Mouse (Mus musculus): ENCODE results near the gene Spn. TPM values are rescaled to one million over a fixed set of nuclear protein-coding genes. Genes with fewer than 3 reads are reported as not detected.

The Spn gene
- polyA plus RNA-seq, 1 experiment from 2014 or later: not detected

- no peak overlapping the region for H3K9ac ChIP-seq (ENCODE audit: low read length)
- no peak for ATAC-seq
- no peak overlapping the region for H3K4me2 ChIP-seq (ENCODE audit: low read length)
- DNase-seq (ENCODE audit: low spot score): no peak
- H3K27me3 ChIP-seq (replicated peaks; ENCODE audit: control insufficient read depth, insufficient read depth, low read length): no peaks in the 10 kb centered on the region
- no peaks in the 10 kb centered on the region for H3K9me3 ChIP-seq (replicated peaks; ENCODE audit: control insufficient read depth, low read length)
- 94% methylated on average over 5 of the region's 5 CpGs for WGBS
- H3K27ac ChIP-seq (ENCODE audit: low read depth, low read length): no peak overlapping the region
- H3K36me3 ChIP-seq (ENCODE audit: control insufficient read depth, insufficient read depth, low read length): no peaks in the 10 kb centered on the region
- H3K4me3 ChIP-seq (ENCODE audit: low read depth, low read length): no peak overlapping the region
- no peaks in the 10 kb centered on the region for H3K4me1 ChIP-seq (ENCODE audit: control insufficient read depth, insufficient read depth, low read length)
These were observed 28.9 kb upstream of the Spn start for GRCm38 (mm10) chr7:127166501-127166900.

- Histone ChIP-seq H3K36me3 (ENCODE audit: control insufficient read depth, insufficient read depth, low read length) (no peaks in the 10 kb centered on the region), H3K27ac (ENCODE audit: low read depth, low read length) (no peak overlapping the region), H3K4me2 (ENCODE audit: low read length) (no peak overlapping the region), H3K9me3 (replicated peaks; ENCODE audit: control insufficient read depth, low read length) (no peaks in the 10 kb centered on the region), H3K27me3 (replicated peaks; ENCODE audit: control insufficient read depth, insufficient read depth, low read length) (no peaks in the 10 kb centered on the region), H3K9ac (ENCODE audit: low read length) (no peak overlapping the region), H3K4me1 (ENCODE audit: control insufficient read depth, insufficient read depth, low read length) (no peaks in the 10 kb centered on the region), H3K4me3 (ENCODE audit: low read depth, low read length) (no peak overlapping the region)
- ATAC-seq (no peak), DNase-seq (ENCODE audit: low spot score) (no peak)
- 84% methylated on average over 12 of the region's 12 CpGs for WGBS
These were observed 28.2 kb upstream of the Spn start for GRCm38 (mm10) chr7:127165607-127166493.

GRCm38 (mm10) chr7:127164002-127164401 lies 26.4 kb upstream of the Spn start:
- Histone ChIP-seq H3K9ac (ENCODE audit: low read length) (no peak overlapping the region), H3K4me2 (ENCODE audit: low read length) (no peak overlapping the region), H3K27ac (ENCODE audit: low read depth, low read length) (no peak overlapping the region), H3K9me3 (replicated peaks; ENCODE audit: control insufficient read depth, low read length) (no peaks in the 10 kb centered on the region), H3K4me1 (ENCODE audit: control insufficient read depth, insufficient read depth, low read length) (no peaks in the 10 kb centered on the region), H3K4me3 (ENCODE audit: low read depth, low read length) (no peak overlapping the region), H3K27me3 (replicated peaks; ENCODE audit: control insufficient read depth, insufficient read depth, low read length) (no peaks in the 10 kb centered on the region), H3K36me3 (ENCODE audit: control insufficient read depth, insufficient read depth, low read length) (no peaks in the 10 kb centered on the region)
- 86% methylated on average over 4 of the region's 4 CpGs for WGBS
- ATAC-seq: no peak
- DNase-seq (ENCODE audit: low spot score): no peak

- WGBS: 82% methylated on average over 5 of the region's 5 CpGs
- Histone ChIP-seq H3K27ac (ENCODE audit: low read depth, low read length) (no peak overlapping the region), H3K4me1 (ENCODE audit: control insufficient read depth, insufficient read depth, low read length) (no peaks in the 10 kb centered on the region), H3K4me3 (ENCODE audit: low read depth, low read length) (no peak overlapping the region), H3K9me3 (replicated peaks; ENCODE audit: control insufficient read depth, low read length) (no peaks in the 10 kb centered on the region), H3K4me2 (ENCODE audit: low read length) (no peak overlapping the region), H3K27me3 (replicated peaks; ENCODE audit: control insufficient read depth, insufficient read depth, low read length) (no peaks in the 10 kb centered on the region), H3K9ac (ENCODE audit: low read length) (no peak overlapping the region), H3K36me3 (ENCODE audit: control insufficient read depth, insufficient read depth, low read length) (no peaks in the 10 kb centered on the region)
- no peak for ATAC-seq
- no peak for DNase-seq (ENCODE audit: low spot score)
These were observed 24.9 kb upstream of the Spn start for GRCm38 (mm10) chr7:127162546-127162945.

- H3K9me3 ChIP-seq (replicated peaks; ENCODE audit: control insufficient read depth, low read length): no peaks in the 10 kb centered on the region
- ATAC-seq (no peak), DNase-seq (ENCODE audit: low spot score) (no peak)
- no peaks in the 10 kb centered on the region for H3K27me3 ChIP-seq (replicated peaks; ENCODE audit: control insufficient read depth, insufficient read depth, low read length)
- H3K27ac ChIP-seq (ENCODE audit: low read depth, low read length): no peak overlapping the region
- H3K9ac ChIP-seq (ENCODE audit: low read length): no peak overlapping the region
- WGBS: 90% methylated on average over 4 of the region's 4 CpGs
- H3K4me3 ChIP-seq (ENCODE audit: low read depth, low read length): no peak overlapping the region
- H3K36me3 ChIP-seq (ENCODE audit: control insufficient read depth, insufficient read depth, low read length): no peaks in the 10 kb centered on the region
- H3K4me1 ChIP-seq (ENCODE audit: control insufficient read depth, insufficient read depth, low read length): no peaks in the 10 kb centered on the region
- no peak overlapping the region for H3K4me2 ChIP-seq (ENCODE audit: low read length)
These were observed 19.9 kb upstream of the Spn start for GRCm38 (mm10) chr7:127157548-127157947.

- Histone ChIP-seq H3K4me3 (ENCODE audit: low read depth, low read length) (no peak overlapping the region), H3K27me3 (replicated peaks; ENCODE audit: control insufficient read depth, insufficient read depth, low read length) (no peaks in the 10 kb centered on the region), H3K27ac (ENCODE audit: low read depth, low read length) (no peak overlapping the region), H3K4me2 (ENCODE audit: low read length) (no peak overlapping the region), H3K36me3 (ENCODE audit: control insufficient read depth, insufficient read depth, low read length) (no peaks in the 10 kb centered on the region), H3K4me1 (ENCODE audit: control insufficient read depth, insufficient read depth, low read length) (no peaks in the 10 kb centered on the region), H3K9ac (ENCODE audit: low read length) (no peak overlapping the region), H3K9me3 (replicated peaks; ENCODE audit: control insufficient read depth, low read length) (no peaks in the 10 kb centered on the region)
- peak; percentile 7 for DNase-seq (ENCODE audit: low spot score)
- WGBS: 89% methylated on average over 3 of the region's 3 CpGs
- ATAC-seq: no peak
These were observed 15.9 kb upstream of the Spn start for GRCm38 (mm10) chr7:127153477-127153876.

- no peak overlapping the region for H3K27ac ChIP-seq (ENCODE audit: low read depth, low read length)
- H3K9me3 ChIP-seq (replicated peaks; ENCODE audit: control insufficient read depth, low read length): no peaks in the 10 kb centered on the region
- DNase-seq (ENCODE audit: low spot score): no peak
- WGBS: 92% methylated on average over 6 of the region's 6 CpGs
- no peaks in the 10 kb centered on the region for H3K4me1 ChIP-seq (ENCODE audit: control insufficient read depth, insufficient read depth, low read length)
- no peak overlapping the region for H3K4me2 ChIP-seq (ENCODE audit: low read length)
- ATAC-seq: no peak
- H3K27me3 ChIP-seq (replicated peaks; ENCODE audit: control insufficient read depth, insufficient read depth, low read length): no peaks in the 10 kb centered on the region
- H3K36me3 ChIP-seq (ENCODE audit: control insufficient read depth, insufficient read depth, low read length): no peaks in the 10 kb centered on the region
- H3K9ac ChIP-seq (ENCODE audit: low read length): no peak overlapping the region
- no peak overlapping the region for H3K4me3 ChIP-seq (ENCODE audit: low read depth, low read length)
These were observed 14.8 kb upstream of the Spn start for GRCm38 (mm10) chr7:127152464-127152863.

GRCm38 (mm10) chr7:127147901-127148300 lies 10.3 kb upstream of the Spn start:
- WGBS: 77% methylated on average over 3 of the region's 3 CpGs
- H3K36me3 ChIP-seq (ENCODE audit: control insufficient read depth, insufficient read depth, low read length): no peaks in the 10 kb centered on the region
- no peaks in the 10 kb centered on the region for H3K27me3 ChIP-seq (replicated peaks; ENCODE audit: control insufficient read depth, insufficient read depth, low read length)
- DNase-seq (ENCODE audit: low spot score) (no peak), ATAC-seq (no peak)
- no peak overlapping the region for H3K27ac ChIP-seq (ENCODE audit: low read depth, low read length)
- no peaks in the 10 kb centered on the region for H3K4me1 ChIP-seq (ENCODE audit: control insufficient read depth, insufficient read depth, low read length)
- no peak overlapping the region for H3K4me3 ChIP-seq (ENCODE audit: low read depth, low read length)
- no peak overlapping the region for H3K4me2 ChIP-seq (ENCODE audit: low read length)
- H3K9ac ChIP-seq (ENCODE audit: low read length): no peak overlapping the region
- H3K9me3 ChIP-seq (replicated peaks; ENCODE audit: control insufficient read depth, low read length): no peaks in the 10 kb centered on the region

- Histone ChIP-seq H3K9ac (ENCODE audit: low read length) (no peak overlapping the region), H3K4me1 (ENCODE audit: control insufficient read depth, insufficient read depth, low read length) (no peaks in the 10 kb centered on the region), H3K4me3 (ENCODE audit: low read depth, low read length) (no peak overlapping the region), H3K36me3 (ENCODE audit: control insufficient read depth, insufficient read depth, low read length) (no peaks in the 10 kb centered on the region), H3K27me3 (replicated peaks; ENCODE audit: control insufficient read depth, insufficient read depth, low read length) (no peaks in the 10 kb centered on the region), H3K27ac (ENCODE audit: low read depth, low read length) (no peak overlapping the region), H3K4me2 (ENCODE audit: low read length) (no peak overlapping the region), H3K9me3 (replicated peaks; ENCODE audit: control insufficient read depth, low read length) (no peaks in the 10 kb centered on the region)
- 63% methylated on average over 2 of the region's 2 CpGs for WGBS
- ATAC-seq: no peak
- DNase-seq (ENCODE audit: low spot score): no peak
These were observed 8.6 kb upstream of the Spn start for GRCm38 (mm10) chr7:127146267-127146603.
